Mouse (Mus musculus) R1 (cell line): ENCODE measurements at regions not wholly inside any gene's neighbourhood (a gene's known extent, or its start where the extent isn't known, plus 50 kb on each side); places are given as distances from the start of the nearest gene placed in this dataset.
"Not testable (repeated sequence)": the region's sequence is repeated elsewhere in the genome, so short reads cannot be mapped to it uniquely, and the experiment has no call there.

Experiments used
- DNase-seq: peaks from one replicate; pipeline ENCODE4 v3.0.0-alpha.2; 2018; ENCODE audit warnings: low read depth, low spot score

GRCm38 (mm10) chr12:113701841-113702240, 158.1 kb downstream of the Adam6a start:
- not testable (repeated sequence) for DNase-seq

DNA sequence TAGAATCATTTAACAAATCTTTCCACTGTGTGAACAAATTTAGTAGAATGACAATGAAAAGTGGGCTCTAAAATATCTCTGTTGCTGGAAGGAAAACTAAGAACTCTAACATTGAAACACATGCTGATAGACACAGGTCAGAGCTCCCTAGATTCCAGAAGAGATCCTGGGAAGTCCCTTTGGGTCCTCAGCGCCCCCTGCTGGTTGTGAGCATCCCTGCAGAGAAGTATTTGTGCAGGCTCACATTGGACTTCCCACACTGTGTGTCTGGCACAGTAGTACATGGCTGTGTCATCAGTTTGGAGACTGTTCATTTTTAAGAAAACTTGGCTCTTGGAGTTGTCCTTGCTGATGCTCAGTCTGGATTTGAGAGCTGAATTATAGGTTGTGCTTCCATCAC, 172.7 kb downstream of the Adam6a start:
- peak; percentile 88 for DNase-seq

GRCm38 (mm10) chr12:113735847-113736246, 192.1 kb downstream of the Adam6a start:
- DNase-seq: peak; percentile 52

DNA sequence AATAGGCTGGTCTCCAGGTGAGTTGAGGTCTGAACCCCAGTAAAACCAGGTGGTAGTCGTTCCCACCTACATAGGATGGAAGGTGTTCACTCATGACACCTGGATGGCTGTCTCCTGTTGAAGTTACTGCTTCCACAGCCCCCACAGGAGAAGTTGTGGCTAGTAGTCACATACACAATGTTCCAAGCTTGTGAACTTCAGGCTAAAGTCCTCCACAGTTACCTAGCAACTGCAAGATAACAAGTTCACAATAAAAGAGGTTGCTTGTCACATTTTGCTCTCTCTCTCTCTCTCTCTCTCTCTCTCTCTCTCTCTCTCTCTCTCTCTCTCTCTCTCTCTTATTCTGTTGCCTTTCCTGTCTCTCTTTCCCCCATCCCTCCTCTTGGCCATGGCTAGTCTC, 202.6 kb downstream of the Adam6a start:
- DNase-seq: no peak

GRCm38 (mm10) chr12:113747987-113748386, 204.3 kb downstream of the Adam6a start:
- no peak for DNase-seq

DNA sequence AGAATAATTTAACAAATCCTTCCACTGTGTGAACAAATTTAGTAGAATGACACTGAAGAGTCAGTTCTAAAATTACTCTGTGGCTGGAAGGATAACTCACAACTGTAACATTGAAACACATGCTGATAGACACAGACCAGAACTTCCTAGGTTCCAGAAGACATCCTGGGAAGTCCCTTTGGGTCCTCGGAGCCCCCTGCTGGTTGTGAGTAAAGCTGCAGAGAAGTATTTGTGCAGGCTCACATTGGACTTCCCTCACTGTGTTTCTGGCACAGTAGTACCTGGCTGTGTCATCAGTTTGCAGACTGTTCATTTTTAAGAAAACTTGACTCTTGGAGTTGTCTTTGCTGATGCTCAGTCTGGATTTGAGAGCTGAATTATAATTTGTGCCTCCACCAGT, 225.9 kb downstream of the Adam6a start:
- DNase-seq: no peak

DNA sequence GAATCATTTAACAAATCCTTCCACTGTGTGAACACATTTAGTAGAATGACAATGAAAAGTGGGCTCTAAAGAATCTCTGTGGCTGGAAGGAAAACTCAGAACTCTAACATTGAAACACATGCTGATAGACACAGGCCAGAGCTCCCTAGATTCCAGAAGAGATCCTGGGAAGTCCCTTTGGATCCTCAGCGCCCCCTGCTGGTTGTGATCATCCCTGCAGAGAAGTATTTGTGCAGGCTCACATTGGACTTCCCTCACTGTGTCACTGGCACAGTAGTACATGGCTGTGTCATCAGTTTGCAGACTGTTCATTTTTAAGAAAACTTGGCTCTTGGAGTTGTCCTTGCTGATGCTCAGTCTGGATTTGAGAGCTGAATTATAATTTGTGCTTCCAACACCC, 252.2 kb downstream of the Adam6a start:
- DNase-seq: peak; percentile 69

- peak; percentile 74 for DNase-seq
Observed at GRCm38 (mm10) chr12:113826377-113826776, 282.7 kb downstream of the Adam6a start.

- DNase-seq: peak; percentile 36
Observed at GRCm38 (mm10) chr12:113858893-113859292, 315.2 kb downstream of the Adam6a start.

DNA sequence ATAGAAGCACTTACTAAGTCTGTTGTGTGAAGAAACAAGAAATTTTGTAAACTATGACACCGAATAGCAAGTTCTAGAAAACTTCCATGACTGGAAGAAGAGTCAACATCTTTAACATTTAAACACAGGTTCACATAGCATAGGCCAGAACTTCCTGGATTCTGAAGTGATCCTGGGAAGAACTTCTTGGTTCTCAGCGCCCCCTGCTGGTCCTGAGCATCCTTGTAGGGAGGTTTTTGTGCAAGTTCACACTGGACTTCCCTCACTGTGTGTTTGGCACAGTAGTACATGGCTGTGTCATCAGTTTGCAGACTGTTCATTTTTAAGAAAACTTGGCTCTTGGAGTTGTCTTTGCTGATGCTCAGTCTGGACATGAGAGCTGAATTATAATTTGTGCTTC, 335.1 kb downstream of the Adam6a start:
- peak; percentile 72 for DNase-seq

GRCm38 (mm10) chr12:113896152-113896551, 352.4 kb downstream of the Adam6a start:
- peak; percentile 50 for DNase-seq

DNA sequence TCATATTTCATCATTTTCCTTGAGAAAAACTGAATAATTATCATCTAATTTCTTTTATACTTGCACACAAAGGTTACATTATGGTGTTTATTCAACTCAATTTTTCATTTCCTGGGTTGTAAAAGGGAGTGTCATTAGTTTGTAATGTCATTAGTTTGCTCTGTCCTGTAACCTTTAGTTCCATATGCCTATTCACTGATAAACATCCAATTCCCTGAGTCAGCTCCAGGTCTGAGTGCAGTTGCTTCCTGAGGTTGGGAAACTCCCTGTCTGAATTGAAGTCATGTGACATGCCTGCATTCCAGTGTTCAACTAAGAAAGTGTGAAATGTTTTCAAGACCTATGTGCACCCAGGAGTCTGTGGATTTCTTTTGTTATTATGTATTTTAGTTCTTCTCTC, 362.8 kb downstream of the Adam6a start:
- DNase-seq: no peak

GRCm38 (mm10) chr12:113907751-113908150, 364.0 kb downstream of the Adam6a start:
- no peak for DNase-seq

DNA sequence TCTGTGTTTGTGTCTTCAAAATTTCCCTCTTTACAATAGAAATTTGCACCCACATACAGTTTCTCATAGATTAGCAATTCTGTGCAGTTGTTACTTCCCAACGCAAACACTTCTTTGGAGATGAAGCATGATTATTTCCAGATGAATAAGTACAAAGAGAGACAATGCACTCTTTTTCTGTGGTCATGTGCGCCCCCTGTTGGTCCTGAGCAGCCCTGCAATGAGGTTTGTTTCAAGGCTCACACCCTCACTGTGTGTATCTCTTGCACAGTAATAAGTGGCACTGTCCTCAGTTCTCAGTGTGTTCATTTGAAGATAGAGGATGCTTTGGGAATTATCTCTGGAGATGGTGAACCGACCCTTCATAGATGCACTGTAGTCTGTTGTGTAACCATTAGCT, 368.1 kb downstream of the Adam6a start:
- DNase-seq: peak; percentile 18

DNA sequence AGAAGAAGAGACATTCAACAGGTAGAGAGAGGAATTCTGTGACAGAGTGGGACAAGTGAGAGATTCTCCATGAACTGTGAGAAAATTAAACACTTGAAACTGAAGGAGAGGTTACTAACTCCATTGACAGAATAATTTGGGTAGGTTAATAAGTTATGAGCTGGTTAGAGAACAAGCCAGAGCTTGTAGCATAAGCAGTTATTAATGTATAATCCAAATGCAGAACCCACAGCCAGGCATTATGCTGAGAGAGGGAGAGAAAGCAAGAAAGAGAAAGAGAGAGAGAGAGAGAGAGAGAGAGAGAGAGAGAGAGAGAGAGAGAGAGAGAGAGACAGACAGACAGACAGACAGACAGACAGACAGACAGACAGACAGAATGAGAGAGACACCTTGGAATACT, 397.0 kb downstream of the Adam6a start:
- DNase-seq: no peak

DNA sequence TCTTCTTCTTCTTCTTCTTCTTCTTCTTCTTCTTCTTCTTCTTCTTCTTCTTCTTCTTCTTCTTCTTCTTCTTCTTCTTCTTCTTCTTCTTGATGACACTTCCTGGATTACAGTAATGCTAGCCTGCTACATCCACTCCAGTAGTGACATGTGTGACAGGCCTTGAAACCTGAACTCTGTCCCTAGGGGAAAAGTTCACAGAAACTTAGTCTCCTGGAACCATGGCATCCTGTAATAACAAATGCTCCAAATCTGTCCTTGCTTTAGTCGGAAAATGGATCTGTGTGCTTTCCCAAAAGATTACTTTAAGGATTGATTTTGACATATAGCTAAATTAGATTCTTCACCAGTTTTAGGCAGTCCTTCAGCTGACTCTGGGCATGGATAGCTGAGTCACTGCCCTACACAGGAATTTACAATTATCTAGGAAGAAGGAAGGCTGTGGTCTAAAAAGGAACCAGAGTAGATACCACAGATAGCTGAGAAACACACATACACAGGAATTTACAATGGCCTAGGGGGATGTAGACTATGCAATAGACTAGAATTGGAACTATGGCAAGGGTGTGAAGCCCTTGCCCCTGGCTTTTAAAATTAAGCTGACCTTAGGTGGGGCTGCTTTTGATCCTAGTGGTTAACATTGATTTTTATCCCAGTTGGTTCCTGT, 400.1 kb downstream of the Adam6a start:
- DNase-seq: not testable (repeated sequence)

- DNase-seq: not testable (repeated sequence)
Observed at GRCm38 (mm10) chr12:113945786-113946185, 402.1 kb downstream of the Adam6a start.

- DNase-seq: peak; percentile 25
Observed at GRCm38 (mm10) chr12:113948017-113948416, 404.3 kb downstream of the Adam6a start.

DNA sequence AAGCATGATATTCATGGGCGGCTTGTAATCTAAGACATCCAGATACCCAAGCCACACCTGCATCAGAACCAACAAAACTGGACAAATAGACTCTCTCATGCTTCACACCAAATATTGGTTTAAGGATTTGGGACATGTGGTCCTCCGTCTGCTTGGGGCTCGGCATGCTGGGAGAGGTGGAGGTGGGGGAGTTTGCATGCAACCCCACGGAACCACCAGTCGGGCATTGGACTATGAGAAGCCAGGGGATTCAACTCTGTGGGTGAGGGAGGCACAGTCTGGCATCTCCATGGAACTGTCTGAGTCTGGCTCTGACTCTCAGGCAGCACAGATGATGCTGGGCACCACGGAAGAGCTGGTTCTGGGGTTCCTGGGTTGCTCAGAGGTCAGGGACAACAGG, 430.6 kb downstream of the Adam6a start:
- DNase-seq: no peak

GRCm38 (mm10) chr12:113981613-113982012, 437.9 kb downstream of the Adam6a start:
- DNase-seq: peak; percentile 72

- no peak for DNase-seq
Observed at GRCm38 (mm10) chr12:113987233-113987990, 443.7 kb downstream of the Adam6a start.

GRCm38 (mm10) chr12:113992425-113992824, 448.7 kb downstream of the Adam6a start:
- no peak for DNase-seq

GRCm38 (mm10) chr12:113994284-113994683, 450.6 kb downstream of the Adam6a start:
- DNase-seq: not testable (repeated sequence)
